In genomic region chr13:34627446-34627845, GRCm38 (mm10) we compare ENCODE assay signal across 13 mouse cellular contexts.
"Had no signal": no experiment of that assay in that cellular context is flagged by ENCODE, and none has a peak within 500 bp of the region (broad histone marks: within the 10 kb centered on the region; RNA-seq: fewer than 3 reads in every experiment).

No protein-coding gene starts in this region.

- ATAC-seq: midbrain, embryonic 16.5 days had no signal

- H3K9me3 ChIP-seq: limb, embryonic 15.5 days; liver, embryonic 15.5 days; midbrain, embryonic 12.5 days; neural tube, embryonic 13.5 days had no signal

- H3K27me3 ChIP-seq: limb, embryonic 15.5 days; liver, embryonic 15.5 days; midbrain, embryonic 12.5 days; neural tube, embryonic 13.5 days had no signal

- H3K9ac ChIP-seq: limb, embryonic 15.5 days; liver, embryonic 15.5 days; lung, embryonic 14.5 days; midbrain, embryonic 12.5 days; neural tube, embryonic 13.5 days had no signal

- H3K4me3 ChIP-seq: limb, embryonic 15.5 days; liver, embryonic 15.5 days; midbrain, embryonic 12.5 days; neural tube, embryonic 13.5 days had no signal

- DNase-seq: kidney, adult 11 months; kidney, postnatal 10 days; kidney, postnatal 4 days; lung, embryonic 14.5 days; retina, postnatal 1 day; right cerebral cortex, postnatal 25 days; thymus, adult 18-20 months; thymus, postnatal 14 days had no signal

- H3K4me1 ChIP-seq: limb, embryonic 15.5 days; liver, embryonic 15.5 days; midbrain, embryonic 12.5 days; neural tube, embryonic 13.5 days had no signal

- H3K4me2 ChIP-seq: limb, embryonic 15.5 days; liver, embryonic 15.5 days; lung, embryonic 14.5 days; midbrain, embryonic 12.5 days; neural tube, embryonic 13.5 days had no signal

- H3K27ac ChIP-seq: limb, embryonic 15.5 days; liver, embryonic 15.5 days; midbrain, embryonic 12.5 days; neural tube, embryonic 13.5 days had no signal

- H3K36me3 ChIP-seq: liver, embryonic 15.5 days; midbrain, embryonic 12.5 days; neural tube, embryonic 13.5 days had no signal
